Mouse (Mus musculus): ENCODE results near the gene Baiap2l2. TPM values are rescaled to one million over a fixed set of nuclear protein-coding genes. Genes with fewer than 3 reads are reported as not detected.
A peak's percentile ranks its signal among the peaks of the same experiment; 100 is the strongest.

Gene Baiap2l2
- polyA plus RNA-seq, 1 experiment from 2014 or later: 3.1 TPM

- no peak overlapping the region for H3K4me2 ChIP-seq
- no peak for ATAC-seq (ENCODE audit: borderline replicate concordance, extremely low read depth, low FRiP score, low TSS enrichment)
- no peaks in the 10 kb centered on the region for H3K4me1 ChIP-seq
- no peaks in the 10 kb centered on the region for H3K27me3 ChIP-seq
- peaks cover 3% of the 10 kb centered on the region; the same call in 1 of the 2 replicates for H3K36me3 ChIP-seq
- no peaks in the 10 kb centered on the region for H3K9me3 ChIP-seq
- no peak overlapping the region for H3K27ac ChIP-seq
- no peak overlapping the region for H3K9ac ChIP-seq
- 88% methylated on average over 9 of the region's 9 CpGs for WGBS
- no peak overlapping the region for H3K4me3 ChIP-seq
Observed at GRCm38 (mm10) chr15:79292779-79293178, 7.4 kb upstream of the Baiap2l2 start.

DNA sequence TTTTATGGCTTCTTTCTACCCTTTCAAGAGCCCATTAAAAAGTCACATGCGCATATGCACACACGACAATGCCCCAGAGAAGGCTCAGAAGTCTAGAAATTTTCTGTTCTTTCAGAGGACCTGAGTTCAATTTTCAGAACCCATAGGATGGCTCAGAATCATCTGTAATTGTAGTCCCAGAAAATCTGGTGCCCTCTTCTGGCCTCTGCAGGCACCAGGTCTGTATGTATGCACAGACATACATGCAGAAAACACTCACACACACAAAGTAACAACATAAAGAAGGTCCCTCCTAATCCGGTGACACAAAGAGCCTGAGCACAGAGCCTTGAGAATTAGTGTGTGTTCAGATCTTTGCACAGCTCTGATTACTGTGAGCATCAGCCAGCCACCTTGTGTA lies 5.0 kb upstream of the Baiap2l2 start:
- H3K27ac ChIP-seq: no peak overlapping the region
- H3K9me3 ChIP-seq: no peaks in the 10 kb centered on the region
- peaks cover 3% of the 10 kb centered on the region; the same call in 1 of the 2 replicates for H3K4me1 ChIP-seq
- H3K9ac ChIP-seq: no peak overlapping the region
- H3K4me2 ChIP-seq: no peak overlapping the region
- H3K27me3 ChIP-seq: no peaks in the 10 kb centered on the region
- 83% methylated on average over 3 of the region's 3 CpGs for WGBS
- H3K4me3 ChIP-seq: no peak overlapping the region
- no peak for ATAC-seq (ENCODE audit: borderline replicate concordance, extremely low read depth, low FRiP score, low TSS enrichment)
- H3K36me3 ChIP-seq: no peaks in the 10 kb centered on the region

GRCm38 (mm10) chr15:79289441-79289840 lies 4.1 kb upstream of the Baiap2l2 start:
- Histone ChIP-seq H3K9me3 (no peaks in the 10 kb centered on the region), H3K27ac (no peak overlapping the region), H3K4me2 (no peak overlapping the region), H3K9ac (no peak overlapping the region), H3K27me3 (no peaks in the 10 kb centered on the region), H3K36me3 (no peaks in the 10 kb centered on the region), H3K4me3 (no peak overlapping the region), H3K4me1 (peaks cover 5% of the 10 kb centered on the region; the same call in 1 of the 2 replicates)
- no peak for ATAC-seq (ENCODE audit: borderline replicate concordance, extremely low read depth, low FRiP score, low TSS enrichment)
- whole genome bisulfite sequencing: 82% methylated on average over 12 of the region's 12 CpGs

DNA sequence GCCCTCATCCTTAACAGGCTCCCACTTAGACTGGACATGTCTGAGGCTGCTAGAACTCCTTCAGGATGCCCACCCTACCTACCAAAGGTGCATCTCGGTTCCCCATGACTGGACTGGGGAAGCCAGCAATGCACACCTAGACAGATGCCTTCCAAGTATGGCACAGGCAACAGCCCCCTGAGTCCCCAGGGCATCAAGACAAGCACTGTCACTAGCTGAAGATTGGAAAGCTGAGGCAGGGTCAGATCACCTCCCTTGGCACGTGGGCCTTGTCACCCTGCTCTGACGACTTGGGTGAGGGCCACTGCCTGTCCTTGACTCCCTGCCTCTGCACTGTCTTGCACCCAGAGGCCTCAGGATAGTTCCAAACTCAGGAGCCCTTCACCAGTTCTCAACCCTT lies 3.0 kb upstream of the Baiap2l2 start:
- Histone ChIP-seq H3K9ac (no peak overlapping the region), H3K4me3 (no peak overlapping the region)
- WGBS: 75% methylated on average over 3 of the region's 3 CpGs

DNA sequence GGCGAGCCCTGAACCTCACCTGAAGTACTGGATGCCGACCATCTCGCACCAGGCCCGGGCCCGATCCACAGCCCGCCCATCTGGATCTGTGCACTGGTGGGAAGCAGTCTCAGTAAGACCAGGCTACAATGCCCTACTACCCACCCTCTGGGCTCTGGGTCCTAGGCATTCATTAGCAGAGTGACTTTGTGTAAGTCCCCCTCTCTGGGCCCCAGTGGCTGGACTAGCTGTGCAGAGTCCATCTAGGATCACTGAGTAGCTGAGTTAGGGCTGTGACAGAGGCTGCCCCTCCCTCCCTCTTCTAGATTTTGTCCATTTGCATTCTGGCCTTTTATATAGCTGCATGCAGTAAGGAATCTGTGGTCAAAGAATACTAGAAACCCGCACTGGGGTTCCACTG lies 1.8 kb upstream of the Baiap2l2 start:
- no peak overlapping the region for H3K4me2 ChIP-seq
- no peaks in the 10 kb centered on the region for H3K36me3 ChIP-seq
- no peaks in the 10 kb centered on the region for H3K9me3 ChIP-seq
- H3K27ac ChIP-seq: no peak overlapping the region
- 92% methylated on average over 7 of the region's 7 CpGs for WGBS
- H3K4me3 ChIP-seq: no peak overlapping the region
- H3K27me3 ChIP-seq: no peaks in the 10 kb centered on the region
- no peak overlapping the region for H3K9ac ChIP-seq
- peaks cover 8% of the 10 kb centered on the region; the same call in 1 of the 2 replicates for H3K4me1 ChIP-seq
- no peak for ATAC-seq (ENCODE audit: borderline replicate concordance, extremely low read depth, low FRiP score, low TSS enrichment)

More for the DNA sequence above, 3.0 kb upstream of the Baiap2l2 start:
- H3K27ac ChIP-seq: no peak overlapping the region
- H3K4me1 ChIP-seq: peaks cover 5% of the 10 kb centered on the region; the same call in 1 of the 2 replicates
- H3K4me2 ChIP-seq: no peak overlapping the region
- no peaks in the 10 kb centered on the region for H3K36me3 ChIP-seq
- no peak for ATAC-seq (ENCODE audit: borderline replicate concordance, extremely low read depth, low FRiP score, low TSS enrichment)
- H3K27me3 ChIP-seq: no peaks in the 10 kb centered on the region
- no peaks in the 10 kb centered on the region for H3K9me3 ChIP-seq

- Histone ChIP-seq H3K36me3 (no peaks in the 10 kb centered on the region), H3K9me3 (no peaks in the 10 kb centered on the region), H3K4me2 (no peak overlapping the region), H3K9ac (no peak overlapping the region), H3K27ac (no peak overlapping the region), H3K4me1 (peaks cover 16% of the 10 kb centered on the region; the same call in 1 of the 2 replicates), H3K27me3 (no peaks in the 10 kb centered on the region), H3K4me3 (no peak overlapping the region)
- no peak for ATAC-seq (ENCODE audit: borderline replicate concordance, extremely low read depth, low FRiP score, low TSS enrichment)
- 74% methylated on average over 7 of the region's 7 CpGs for WGBS
Observed at GRCm38 (mm10) chr15:79286141-79286540, 804 bp upstream of the Baiap2l2 start.

DNA sequence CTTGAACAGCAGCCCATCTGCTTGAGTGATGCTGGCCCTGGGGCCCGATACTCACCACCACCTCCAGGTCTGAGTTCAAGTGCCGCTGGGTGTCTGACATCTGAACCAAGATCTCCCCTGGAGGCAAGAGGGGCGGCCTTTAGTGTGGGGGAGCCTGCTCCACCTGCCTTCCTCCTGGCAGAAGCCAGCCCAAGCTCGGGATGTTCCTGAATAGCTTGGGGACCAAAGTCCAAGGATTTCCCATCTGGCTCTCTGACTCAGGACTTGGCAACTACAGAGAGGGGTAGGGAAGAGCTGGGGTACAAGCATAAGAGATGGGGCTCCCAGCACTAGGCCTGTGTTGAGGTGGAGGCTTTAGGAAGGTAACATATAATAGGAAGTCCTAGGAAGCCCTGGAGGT lies 2.0 kb downstream of the Baiap2l2 start:
- Histone ChIP-seq H3K9ac (no peak overlapping the region), H3K4me2 (no peak overlapping the region), H3K36me3 (no peaks in the 10 kb centered on the region), H3K27ac (no peak overlapping the region), H3K9me3 (no peaks in the 10 kb centered on the region), H3K4me1 (peaks cover 16% of the 10 kb centered on the region; the same call in 1 of the 2 replicates), H3K4me3 (no peak overlapping the region), H3K27me3 (no peaks in the 10 kb centered on the region)
- WGBS: 73% methylated on average over 4 of the region's 4 CpGs
- ATAC-seq (ENCODE audit: borderline replicate concordance, extremely low read depth, low FRiP score, low TSS enrichment): no peak

DNA sequence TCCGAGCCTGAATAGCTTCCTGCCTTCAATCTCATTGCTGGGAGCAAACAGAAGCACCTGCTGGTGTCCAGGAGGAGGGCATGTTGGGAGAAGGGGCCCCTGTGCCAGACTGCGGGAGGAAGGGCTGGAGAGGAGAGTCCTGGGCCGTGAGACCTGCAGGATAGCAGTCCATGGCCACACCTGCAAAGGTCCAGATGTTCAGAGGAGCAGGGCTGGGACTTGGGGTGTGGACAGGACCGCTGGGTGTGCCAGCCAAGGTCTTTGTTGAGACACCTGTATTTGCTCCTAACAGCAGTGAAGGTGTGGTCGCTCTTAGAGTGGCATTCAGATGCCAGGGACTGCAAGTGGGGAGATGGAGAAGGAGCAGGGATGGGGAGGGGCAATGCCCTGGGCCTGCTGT lies 2.9 kb downstream of the Baiap2l2 start:
- no peaks in the 10 kb centered on the region for H3K9me3 ChIP-seq
- no peak overlapping the region for H3K4me2 ChIP-seq
- H3K4me1 ChIP-seq: peaks cover 16% of the 10 kb centered on the region; the same call in 1 of the 2 replicates
- H3K4me3 ChIP-seq: no peak overlapping the region
- H3K9ac ChIP-seq: no peak overlapping the region
- 54% methylated on average over 5 of the region's 5 CpGs for WGBS
- peak overlapping the region; percentile 18; the same call in 1 of the 2 replicates for H3K27ac ChIP-seq
- no peaks in the 10 kb centered on the region for H3K27me3 ChIP-seq
- no peaks in the 10 kb centered on the region for H3K36me3 ChIP-seq
- no peak for ATAC-seq (ENCODE audit: borderline replicate concordance, extremely low read depth, low FRiP score, low TSS enrichment)

GRCm38 (mm10) chr15:79281389-79281788 lies 3.9 kb downstream of the Baiap2l2 start:
- H3K27me3 ChIP-seq: no peaks in the 10 kb centered on the region
- ATAC-seq (ENCODE audit: borderline replicate concordance, extremely low read depth, low FRiP score, low TSS enrichment): peak; percentile 70
- WGBS: 50% methylated on average over 1 of the region's 1 CpGs
- no peaks in the 10 kb centered on the region for H3K9me3 ChIP-seq
- H3K4me3 ChIP-seq: no peak overlapping the region
- no peaks in the 10 kb centered on the region for H3K36me3 ChIP-seq
- H3K4me2 ChIP-seq: no peak overlapping the region
- peak overlapping the region; percentile 77 for H3K27ac ChIP-seq
- H3K4me1 ChIP-seq: peaks cover 16% of the 10 kb centered on the region; the same call in 1 of the 2 replicates
- H3K9ac ChIP-seq: no peak overlapping the region

DNA sequence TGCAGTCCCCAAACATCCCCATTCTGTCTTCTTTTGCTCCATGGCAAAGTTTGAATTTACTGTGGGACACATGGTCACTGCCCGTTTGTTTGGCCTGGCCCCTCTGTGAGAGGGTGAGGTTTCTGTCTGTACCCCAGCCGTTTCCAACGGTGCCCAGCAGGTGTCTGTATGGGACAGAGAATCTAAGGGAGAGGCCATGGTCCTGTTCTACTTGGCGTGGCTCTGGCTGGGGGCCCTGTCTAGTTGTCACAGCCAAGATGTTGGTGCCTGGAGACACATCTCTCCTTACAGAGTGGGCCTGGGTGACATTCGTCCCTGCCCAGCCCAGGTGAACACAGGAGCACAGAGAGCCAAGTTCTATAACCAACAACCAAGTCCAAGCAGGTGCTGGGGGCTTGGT lies 4.5 kb downstream of the Baiap2l2 start:
- H3K27me3 ChIP-seq: no peaks in the 10 kb centered on the region
- peak; percentile 12; the same call in 1 of the 2 replicates for ATAC-seq (ENCODE audit: borderline replicate concordance, extremely low read depth, low FRiP score, low TSS enrichment)
- no peaks in the 10 kb centered on the region for H3K36me3 ChIP-seq
- H3K4me2 ChIP-seq: no peak overlapping the region
- H3K4me3 ChIP-seq: no peak overlapping the region
- H3K9ac ChIP-seq: no peak overlapping the region
- H3K27ac ChIP-seq: peak overlapping the region; percentile 77
- peaks cover 16% of the 10 kb centered on the region; the same call in 1 of the 2 replicates for H3K4me1 ChIP-seq
- H3K9me3 ChIP-seq: no peaks in the 10 kb centered on the region
- WGBS: 43% methylated on average over 5 of the region's 5 CpGs

DNA sequence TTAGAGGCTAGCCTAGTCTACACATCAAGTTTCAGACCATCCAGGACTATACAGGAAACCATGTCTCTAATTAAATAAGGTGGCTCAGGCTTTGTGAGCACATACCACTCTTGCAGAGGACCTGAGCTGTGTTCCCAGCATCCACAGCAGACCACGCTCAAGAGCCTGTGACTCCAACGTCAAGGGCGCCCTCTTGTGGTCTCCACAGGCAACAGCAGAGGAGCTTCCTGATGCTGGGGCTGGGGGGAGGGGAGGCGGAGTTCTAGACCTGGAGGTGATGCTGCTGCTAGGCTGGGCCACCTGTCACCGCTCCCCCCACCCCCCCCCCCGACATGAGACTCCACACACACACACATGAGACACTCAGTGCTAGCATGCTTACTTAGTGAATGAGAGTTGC lies 5.1 kb downstream of the Baiap2l2 start:
- peaks cover 12% of the 10 kb centered on the region; the same call in 1 of the 2 replicates for H3K4me1 ChIP-seq
- no peak overlapping the region for H3K4me2 ChIP-seq
- WGBS: 31% methylated on average over 6 of the region's 6 CpGs
- H3K9me3 ChIP-seq: no peaks in the 10 kb centered on the region
- no peaks in the 10 kb centered on the region for H3K27me3 ChIP-seq
- no peaks in the 10 kb centered on the region for H3K36me3 ChIP-seq
- ATAC-seq (ENCODE audit: borderline replicate concordance, extremely low read depth, low FRiP score, low TSS enrichment): no peak
- H3K27ac ChIP-seq: no peak overlapping the region
- H3K9ac ChIP-seq: no peak overlapping the region
- no peak overlapping the region for H3K4me3 ChIP-seq

DNA sequence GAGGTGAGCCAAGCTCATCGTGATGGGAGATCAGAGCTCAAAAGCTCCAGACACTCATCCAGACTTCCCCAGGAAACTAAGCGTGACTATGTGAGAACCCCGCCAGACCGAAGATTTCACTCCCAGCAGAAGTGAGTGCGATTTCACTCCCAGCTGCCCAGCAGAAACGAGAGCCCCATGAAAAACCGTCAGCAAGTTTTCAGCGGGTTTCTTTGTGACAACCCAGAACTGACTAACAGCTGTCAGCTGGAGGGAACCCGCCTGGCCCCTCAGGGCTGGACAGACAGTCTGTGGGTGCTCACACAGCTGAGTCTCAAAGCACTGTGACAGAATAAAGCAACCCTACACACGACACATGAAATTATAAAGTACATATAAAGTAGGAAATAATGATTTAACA lies 7.6 kb downstream of the Baiap2l2 start:
- Histone ChIP-seq H3K9ac (no peak overlapping the region), H3K4me1 (peaks cover 11% of the 10 kb centered on the region; the same call in 1 of the 2 replicates), H3K27me3 (no peaks in the 10 kb centered on the region; the same call in 1 of the 2 replicates), H3K27ac (peak overlapping the region; percentile 42; the same call in 1 of the 2 replicates), H3K36me3 (no peaks in the 10 kb centered on the region), H3K4me2 (no peak overlapping the region), H3K9me3 (no peaks in the 10 kb centered on the region), H3K4me3 (no peak overlapping the region)
- WGBS: 48% methylated on average over 10 of the region's 10 CpGs
- ATAC-seq (ENCODE audit: borderline replicate concordance, extremely low read depth, low FRiP score, low TSS enrichment): peak; percentile 36; the same call in 1 of the 2 replicates

- H3K9ac ChIP-seq: no peak overlapping the region
- no peaks in the 10 kb centered on the region for H3K36me3 ChIP-seq
- ATAC-seq (ENCODE audit: borderline replicate concordance, extremely low read depth, low FRiP score, low TSS enrichment): no peak
- H3K9me3 ChIP-seq: no peaks in the 10 kb centered on the region
- H3K27ac ChIP-seq: no peak overlapping the region
- H3K27me3 ChIP-seq: peaks cover 19% of the 10 kb centered on the region
- H3K4me3 ChIP-seq: no peak overlapping the region
- H3K4me2 ChIP-seq: no peak overlapping the region
- H3K4me1 ChIP-seq: peaks cover 13% of the 10 kb centered on the region
- 43% methylated on average over 10 of the region's 10 CpGs for WGBS
Observed at GRCm38 (mm10) chr15:79273020-79273419, 12.3 kb downstream of the Baiap2l2 start.

All from lung, embryonic 15.5 days (tissue).